Mouse (Mus musculus) adrenal gland, postnatal 4 days (tissue): Measurements from ENCODE around the gene Carmil2. TPM values are rescaled to one million over a fixed set of nuclear protein-coding genes. Genes with fewer than 3 reads are reported as not detected.

Experiments used
- DNase-seq, 2 experiments: peaks; one replicate each; pipeline ENCODE4 v3.0.0; 2021 to 2022; ENCODE audit warnings: low spot score in 2 of 2, mixed read lengths in 2 of 2
- long read RNA-seq, 2 experiments: library from polyadenylated mRNA; stranded (forward); transcript quantifications; one replicate each; pipeline ENCODE4 v2.0.0; 2021
- total RNA-seq, 2 experiments: library from RNA; stranded (reverse); gene quantifications; 2 replicates each; pipeline ENCODE4 v1.2.3; 2021

The Carmil2 gene
- 1 to 10 TPM; 4.5 to 4.9 TPM for total RNA-seq
- long read RNA-seq, experiment 1, partial matches to known transcripts, result 2 of 5 reads
- long read RNA-seq, experiment 1, other reads (novel, unspliced or antisense), result 3 of 5 reads
- long read RNA-seq, experiment 2, full-length matches to known transcripts, result 1 of 15 reads
- long read RNA-seq, experiment 2, partial matches to known transcripts, result 11 of 15 reads
- long read RNA-seq, experiment 2, other reads (novel, unspliced or antisense), result 3 of 15 reads

- peak in 1 of 2 experiments; percentile 53 for DNase-seq
These were observed at the start of gene Carmil2 for GRCm38 (mm10) chr8:105685796-105686308. Carmil2 (plus strand) TSS chr8:105686274.

GRCm38 (mm10) chr8:105636963-105637510, 49.0 kb upstream of the Carmil2 start, which contains the start of gene Agrp:
Agrp (minus strand) TSS chr8:105637393.
- DNase-seq, result no peak

DNA sequence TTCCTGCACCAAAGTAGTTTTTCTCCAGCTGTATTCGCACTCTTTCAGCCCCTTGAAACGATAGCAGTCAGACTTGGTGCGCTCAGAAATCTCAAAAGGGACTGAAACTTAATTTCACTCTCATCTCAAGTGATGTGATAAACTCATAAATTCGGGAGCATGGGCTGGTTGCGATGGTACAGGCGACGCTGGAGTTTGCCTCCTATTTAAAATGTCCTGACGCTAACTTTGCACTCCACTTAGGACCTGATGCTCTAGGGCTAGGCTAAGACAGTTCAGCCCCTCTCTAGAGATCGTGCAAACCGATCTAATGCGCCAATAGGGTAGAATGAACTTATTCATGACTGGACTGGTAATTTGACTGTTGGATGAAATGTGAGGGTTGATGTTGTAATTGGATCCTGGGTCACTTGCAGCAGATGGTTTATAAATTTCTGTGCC, 48.5 kb upstream of the Carmil2 start:
- DNase-seq, result no peak

DNA sequence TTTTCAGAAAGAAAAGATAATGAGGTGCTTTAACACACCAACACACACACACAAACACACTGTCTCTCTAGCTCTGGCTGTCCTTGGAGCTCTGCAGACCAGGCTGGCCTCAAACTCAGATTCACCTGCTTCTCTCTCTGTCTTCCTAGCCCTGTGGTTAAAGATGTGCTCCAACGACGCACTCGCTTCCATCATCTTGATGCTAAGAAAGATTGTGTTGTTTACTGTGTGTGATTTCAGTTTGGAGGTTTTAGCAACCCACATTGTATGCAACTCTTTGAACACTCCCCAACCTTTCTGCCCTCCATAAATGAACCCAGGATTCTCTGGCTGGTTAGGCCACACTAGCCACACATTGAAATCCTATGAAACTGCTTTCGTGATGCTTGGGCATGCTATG, 47.6 kb upstream of the Carmil2 start:
- no peak for DNase-seq

DNA sequence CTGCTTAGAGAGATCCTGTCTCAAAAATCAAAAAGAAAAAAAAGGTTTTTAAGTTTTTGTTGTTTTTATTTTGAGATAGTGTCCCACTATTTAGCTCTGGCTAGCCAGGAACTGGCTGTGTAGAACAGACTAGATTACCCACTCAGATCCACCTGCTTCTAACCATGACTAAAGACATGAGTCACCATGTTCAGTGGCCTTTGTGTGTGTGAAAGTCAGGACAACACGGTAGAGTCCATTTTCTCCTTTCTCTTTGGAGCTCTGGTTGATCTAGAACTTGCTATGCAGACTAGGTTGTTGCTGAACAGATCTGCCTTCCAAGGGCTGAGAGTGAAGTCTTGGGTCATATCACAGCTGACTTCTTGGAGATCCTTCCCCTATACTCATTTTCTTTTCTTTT, 46.2 kb upstream of the Carmil2 start:
- no peak for DNase-seq

- no peak for DNase-seq
These were observed 45.6 kb upstream of the Carmil2 start for GRCm38 (mm10) chr8:105640511-105640910.

- no peak for DNase-seq
These were observed 40.9 kb upstream of the Carmil2 start for GRCm38 (mm10) chr8:105645205-105645604.

- no peak for DNase-seq
These were observed 37.1 kb upstream of the Carmil2 start for GRCm38 (mm10) chr8:105648929-105649328.

- DNase-seq, result no peak
These were observed 28.4 kb upstream of the Carmil2 start for GRCm38 (mm10) chr8:105657641-105658040.

- DNase-seq, result no peak
These were observed 24.9 kb upstream of the Carmil2 start for GRCm38 (mm10) chr8:105661167-105661566.

- no peak for DNase-seq
These were observed 8.2 kb upstream of the Carmil2 start for GRCm38 (mm10) chr8:105677891-105678290.

GRCm38 (mm10) chr8:105685325-105685724, 749 bp upstream of the Carmil2 start:
- DNase-seq, result no peak

DNA sequence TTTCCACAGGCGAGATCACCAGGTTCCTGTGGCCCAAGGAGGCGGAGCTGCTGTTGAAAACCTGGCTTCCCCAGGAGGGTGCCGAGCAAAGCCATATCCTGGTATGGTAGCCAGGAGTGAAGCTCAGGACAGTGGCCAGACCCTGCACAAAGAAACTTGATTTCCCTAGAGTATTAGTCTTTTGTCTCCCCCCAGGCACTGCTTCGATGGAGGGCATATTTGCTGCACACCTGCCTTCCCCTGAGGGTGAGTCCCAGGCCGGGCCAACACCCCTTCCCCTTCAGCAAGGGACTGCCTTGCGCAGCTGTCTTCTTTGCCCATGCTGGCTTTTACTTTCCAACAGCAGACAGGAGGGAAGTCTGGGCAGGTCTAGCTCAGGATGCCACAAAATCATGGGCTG, 477 bp downstream of the Carmil2 start:
- DNase-seq, result no peak

DNA sequence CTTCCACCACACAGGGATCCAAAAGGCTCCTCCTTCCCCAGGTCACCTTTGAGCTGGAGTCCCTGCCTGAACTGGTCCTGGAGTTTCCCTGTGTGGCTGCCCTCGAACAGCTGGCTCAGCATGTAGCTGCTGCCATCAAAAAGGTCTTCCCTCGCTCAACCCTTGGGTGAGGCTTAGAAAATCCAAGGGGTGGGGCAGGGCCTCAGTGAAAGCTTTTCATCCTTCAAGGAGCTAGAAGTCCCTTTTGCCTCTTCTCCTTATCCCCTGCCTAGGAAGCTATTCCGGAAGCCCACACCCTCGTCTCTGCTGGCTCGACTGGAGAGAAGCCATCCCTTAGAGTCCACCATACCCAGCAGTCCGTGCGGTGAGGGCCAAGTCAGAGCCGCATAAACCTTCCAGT, 1.4 kb downstream of the Carmil2 start:
- no peak for DNase-seq

DNA sequence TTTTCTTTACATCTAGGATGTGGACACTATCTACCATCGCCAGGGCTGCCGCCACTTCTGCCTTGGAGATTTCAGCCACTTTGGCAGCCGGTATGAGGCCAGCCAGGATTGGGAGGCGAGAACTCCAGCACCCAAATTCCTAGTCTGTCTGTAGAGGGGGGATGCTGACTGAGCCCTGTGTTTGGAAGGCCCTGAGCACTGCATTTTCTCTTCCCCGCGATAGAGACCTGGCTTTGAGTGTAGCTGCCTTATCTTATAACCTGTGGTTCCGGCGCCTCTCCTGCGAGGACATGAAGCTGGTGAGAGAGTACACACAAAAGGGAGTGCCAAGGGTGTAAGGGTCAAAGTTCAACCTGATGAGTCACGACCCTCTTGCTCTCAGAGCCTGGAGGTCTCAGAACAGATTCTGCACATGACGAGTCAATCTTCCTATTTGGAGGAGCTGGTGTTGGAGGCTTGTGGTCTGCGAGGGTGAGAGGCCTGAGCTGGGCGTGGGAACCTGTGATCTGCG, 2.2 kb downstream of the Carmil2 start:
- no peak for DNase-seq

DNA sequence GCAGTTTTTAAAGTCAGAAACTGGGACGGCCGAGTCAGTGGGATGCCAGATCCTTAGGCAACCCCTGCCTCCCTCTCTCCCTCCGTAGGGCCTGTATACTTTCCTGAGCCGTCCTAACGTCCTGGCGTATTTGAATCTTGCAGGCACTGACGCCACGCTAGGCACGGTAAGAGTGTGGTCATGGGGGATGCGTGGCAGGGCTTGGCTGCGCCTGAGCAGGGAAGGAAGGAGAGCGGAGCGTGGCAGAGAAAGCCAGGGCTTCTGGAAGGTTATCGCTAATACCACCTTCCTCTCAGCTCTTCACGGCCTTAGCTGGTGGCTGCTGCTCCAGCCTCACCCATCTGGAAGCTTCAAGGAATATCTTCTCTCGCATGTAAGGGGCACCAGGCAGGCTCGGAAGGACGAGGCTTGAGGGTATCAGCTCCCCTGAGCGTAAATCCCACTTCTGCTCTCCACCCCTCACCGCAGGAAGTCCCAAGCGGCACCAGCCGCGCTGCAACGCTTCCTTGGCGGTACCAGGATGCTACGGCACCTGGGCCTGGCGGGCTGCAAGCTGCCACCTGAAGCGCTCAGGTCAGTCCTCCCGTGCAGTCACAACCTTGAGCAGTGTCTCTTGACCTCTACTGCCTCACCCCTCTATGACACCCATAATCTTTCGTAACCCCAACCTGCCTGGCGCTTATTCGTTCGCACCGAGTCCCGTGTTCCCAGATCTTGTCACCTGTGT, 3.3 kb downstream of the Carmil2 start:
- DNase-seq, result no peak

DNA sequence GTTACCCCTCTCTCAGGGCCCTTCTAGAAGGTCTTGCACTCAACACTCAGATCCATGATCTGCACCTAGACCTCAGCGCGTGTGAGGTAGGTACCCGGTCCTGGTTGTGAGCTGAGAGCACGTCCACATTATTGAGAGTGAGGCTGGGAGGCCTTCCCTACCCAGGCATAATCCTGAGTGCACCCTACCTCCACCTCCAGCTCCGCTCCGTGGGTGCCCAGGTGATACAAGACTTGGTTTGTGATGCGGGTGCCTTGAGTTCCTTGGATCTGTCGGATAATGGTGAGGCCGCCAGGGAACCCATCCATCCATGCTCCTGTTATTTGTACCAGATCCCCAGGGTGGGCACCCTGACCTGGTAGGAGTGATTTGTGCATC, 3.9 kb downstream of the Carmil2 start:
- no peak for DNase-seq

DNA sequence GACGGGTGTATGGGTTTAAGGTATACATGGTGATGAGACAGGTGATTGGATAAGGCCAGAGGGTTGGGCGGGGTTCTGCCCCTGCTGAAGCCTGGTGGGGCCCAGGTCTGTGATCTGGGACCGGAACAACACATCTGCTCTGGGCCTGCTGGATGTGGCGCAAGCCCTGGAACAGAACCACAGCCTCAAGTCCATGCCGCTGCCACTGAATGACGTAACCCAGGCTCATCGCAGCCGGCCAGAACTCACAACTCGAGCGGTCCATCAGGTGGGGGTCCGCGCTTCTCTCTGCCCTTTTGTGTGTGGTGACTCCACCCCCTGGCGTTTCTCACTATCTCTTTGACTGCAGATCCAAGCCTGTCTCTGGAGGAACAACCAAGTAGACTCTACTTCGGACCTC, 4.9 kb downstream of the Carmil2 start:
- DNase-seq, result no peak

DNA sequence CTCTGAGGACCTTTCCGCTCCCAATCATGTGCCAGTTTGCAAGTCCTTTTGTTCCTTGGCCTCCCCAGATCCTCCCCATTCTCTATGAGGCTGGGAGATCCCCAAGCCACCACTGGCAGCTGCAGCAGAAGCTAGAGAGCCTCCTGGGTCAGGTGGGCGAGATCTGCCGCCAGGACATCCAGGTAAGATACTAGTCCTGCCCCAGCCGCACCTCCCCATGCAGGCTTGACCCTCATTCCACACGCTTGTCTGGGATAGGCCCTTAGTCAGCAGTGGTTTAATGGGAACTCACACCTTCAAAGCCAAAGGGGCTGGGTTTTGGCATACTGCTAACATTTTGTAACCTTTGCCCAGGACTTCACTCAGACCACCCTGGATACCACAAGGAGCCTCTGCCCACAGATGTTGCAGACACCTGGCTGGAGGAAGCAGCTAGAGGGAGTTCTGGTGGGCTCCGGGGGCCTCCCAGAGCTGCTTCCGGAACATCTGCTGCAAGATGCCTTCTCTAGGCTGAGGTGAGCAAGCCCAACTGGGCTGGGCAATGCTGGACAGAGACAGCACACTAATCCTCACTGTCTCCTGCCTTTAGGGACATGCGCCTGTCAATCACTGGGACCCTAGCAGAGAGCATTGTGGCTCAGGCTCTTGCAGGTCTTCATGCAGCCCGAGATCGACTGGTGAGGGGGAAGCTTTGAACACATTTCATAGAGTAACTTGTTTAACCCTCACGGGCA, 6.5 kb downstream of the Carmil2 start:
- no peak for DNase-seq

GRCm38 (mm10) chr8:105693648-105694047, 7.6 kb downstream of the Carmil2 start:
- DNase-seq, result peak; percentile 46 to 72

DNA sequence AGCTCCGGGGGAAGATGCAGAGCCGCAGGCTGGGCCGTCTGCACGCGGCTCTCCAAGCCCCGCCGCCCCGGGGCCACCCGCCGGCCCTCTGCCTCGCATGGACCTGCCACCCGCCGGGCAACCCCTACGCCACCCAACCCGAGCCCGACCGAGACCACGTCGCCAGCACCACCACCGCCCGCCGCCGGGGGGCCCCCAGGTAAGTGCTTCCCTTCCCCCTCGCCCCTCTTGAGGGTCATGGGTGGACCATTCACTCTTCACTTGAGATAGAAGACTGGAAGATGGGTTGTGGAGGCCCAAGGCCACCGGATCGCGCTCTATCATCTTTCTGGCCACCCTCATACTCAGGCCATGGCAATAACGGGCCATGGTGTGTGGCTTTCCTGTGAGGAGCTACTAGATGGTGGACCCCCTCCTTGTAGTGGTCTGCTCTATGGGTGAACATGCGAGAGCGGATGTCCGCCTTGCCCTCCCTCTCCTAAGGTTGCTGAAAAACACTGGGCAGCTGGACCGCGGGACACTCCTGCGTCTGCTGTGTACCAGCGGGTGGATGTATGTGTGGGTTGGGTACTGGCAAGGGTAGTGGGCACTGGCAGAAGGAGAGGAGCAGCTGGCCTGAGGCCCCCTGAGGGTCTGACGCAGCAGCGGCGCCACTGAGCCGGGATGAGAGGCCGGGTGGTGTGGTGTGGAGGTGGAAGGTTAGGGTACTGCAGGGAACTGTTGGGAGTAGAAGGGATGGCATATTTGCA, 8.2 kb downstream of the Carmil2 start:
- DNase-seq, result no peak
